Mouse (Mus musculus): ENCODE measurements around the gene Ppil2.

The Ppil2 gene

DNA sequence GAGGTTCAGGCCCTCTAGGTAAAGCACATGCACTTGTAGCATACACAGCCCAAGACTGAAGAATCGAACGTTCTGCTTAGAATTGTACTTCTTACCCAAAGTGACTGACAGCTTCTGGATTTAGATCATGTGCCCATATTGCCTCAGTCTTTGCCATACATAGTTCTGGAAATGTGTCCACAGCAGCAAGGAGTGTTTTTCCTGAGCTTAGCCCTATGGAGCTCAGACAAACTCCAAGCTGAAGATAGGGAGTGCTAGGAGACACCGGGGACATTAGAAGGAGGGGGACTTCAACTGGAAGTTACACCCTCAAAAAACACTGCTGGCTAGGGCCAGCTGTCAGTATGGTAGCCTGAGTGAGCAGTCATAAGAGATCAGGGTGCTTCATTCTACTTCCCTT lies 70.3 kb downstream of the Ppil2 start:
- DNase-seq (ENCODE audit: inconsistent ontology term) = no peak

Measured in Muller cell, postnatal 12 days (primary cell).